Mouse (Mus musculus): ENCODE data around the gene Gm2431.

GRCm38 (mm10) chr7:142255517-142255916, 2.6 kb downstream of the Gm2431 start:
- TF ChIP-seq GATA1 (IDR thresholded peaks at IDR 0.05; ENCODE audit: low read length) (no peak), TAL1 (IDR thresholded peaks at IDR 0.05; ENCODE audit: low read length) (no peak)
